Mouse (Mus musculus) forebrain, embryonic 14.5 days (tissue): ENCODE measurements around the gene F830045P16Rik. TPM values are rescaled to one million over a fixed set of nuclear protein-coding genes. Genes with fewer than 3 reads are reported as not detected.
A peak's percentile ranks its signal among the peaks of the same experiment; 100 is the strongest.
"Not testable (repeated sequence)": the region's sequence is repeated elsewhere in the genome, so short reads cannot be mapped to it uniquely, and the experiment has no call there.

Experiments used
- ATAC-seq: fragments of 200-750 bp; cut with Nextera tagmentation; 2 replicates; pipeline ENCODE4 v1.8.0; 2017; ENCODE audit warnings: mild to moderate bottlenecking, moderate library complexity
- DNase-seq: peaks from one replicate; pipeline ENCODE4 v3.0.0-alpha.2; 2015; ENCODE audit warnings: low spot score
- H3K27ac ChIP-seq: fragments of 300-500 bp; sonication (generic); 2 replicates; pipeline ENCODE4 v1.5.1; 2014; ENCODE audit warnings: low read depth, mild to moderate bottlenecking, control low read depth, low read length, moderate library complexity
- H3K27me3 ChIP-seq: fragments of 300-500 bp; sonication (generic); replicated peaks from 2 replicates; pipeline ENCODE4 v1.6.1; 2014; ENCODE audit warnings: low read length, control low read depth, mixed read lengths; ENCODE audit not compliant: control insufficient read depth, insufficient read depth
- H3K36me3 ChIP-seq: fragments of 300-500 bp; sonication (generic); 2 replicates; pipeline ENCODE4 v1.6.1; 2014; ENCODE audit warnings: low read length, control low read depth; ENCODE audit not compliant: control insufficient read depth, insufficient read depth
- H3K4me1 ChIP-seq: fragments of 300-500 bp; sonication (generic); 2 replicates; pipeline ENCODE4 v1.6.1; 2014; ENCODE audit warnings: antibody characterized with exemption, low read length, control low read depth; ENCODE audit not compliant: control insufficient read depth, insufficient read depth
- H3K4me2 ChIP-seq: fragments of 300-500 bp; sonication (generic); 2 replicates; pipeline ENCODE4 v1.6.1; 2014; ENCODE audit warnings: mild to moderate bottlenecking, control low read depth, low read length
- H3K4me3 ChIP-seq: fragments of 300-500 bp; sonication (generic); 2 replicates; pipeline ENCODE4 v1.5.1; 2014; ENCODE audit warnings: low read depth, low read length, control low read depth
- H3K9ac ChIP-seq: fragments of 300-500 bp; sonication (generic); 2 replicates; pipeline ENCODE4 v1.6.1; 2014; ENCODE audit warnings: mild to moderate bottlenecking, low read length, control low read depth, moderate library complexity
- H3K9me3 ChIP-seq: fragments of 300-500 bp; sonication (generic); replicated peaks from 2 replicates; pipeline ENCODE4 v1.6.1; 2016; ENCODE audit warnings: low read length, control low read depth, mixed read lengths; ENCODE audit not compliant: control insufficient read depth
- whole genome bisulfite sequencing: fragments of 180-500 bp; shearing (Covaris S2); extraction: QIAGEN DNeasy Blood & Tissue Kit; methylation state at CpG from one replicate; pipeline ENCODE4 v1.1.7; 2014; 5-methylcytosine and 5-hydroxymethylcytosine counted together
- polyA plus RNA-seq: library from polyadenylated mRNA; unstranded; fragments of >200 nt; fragmentation: Nextera tagmentation; extraction: Ambion mirVana; gene quantifications from 2 replicates; pipeline ENCODE4 v1.2.1, GENCODE M21; 2014

The F830045P16Rik gene
- polyA plus RNA-seq, 1 experiment from 2014 or later = not detected

DNA sequence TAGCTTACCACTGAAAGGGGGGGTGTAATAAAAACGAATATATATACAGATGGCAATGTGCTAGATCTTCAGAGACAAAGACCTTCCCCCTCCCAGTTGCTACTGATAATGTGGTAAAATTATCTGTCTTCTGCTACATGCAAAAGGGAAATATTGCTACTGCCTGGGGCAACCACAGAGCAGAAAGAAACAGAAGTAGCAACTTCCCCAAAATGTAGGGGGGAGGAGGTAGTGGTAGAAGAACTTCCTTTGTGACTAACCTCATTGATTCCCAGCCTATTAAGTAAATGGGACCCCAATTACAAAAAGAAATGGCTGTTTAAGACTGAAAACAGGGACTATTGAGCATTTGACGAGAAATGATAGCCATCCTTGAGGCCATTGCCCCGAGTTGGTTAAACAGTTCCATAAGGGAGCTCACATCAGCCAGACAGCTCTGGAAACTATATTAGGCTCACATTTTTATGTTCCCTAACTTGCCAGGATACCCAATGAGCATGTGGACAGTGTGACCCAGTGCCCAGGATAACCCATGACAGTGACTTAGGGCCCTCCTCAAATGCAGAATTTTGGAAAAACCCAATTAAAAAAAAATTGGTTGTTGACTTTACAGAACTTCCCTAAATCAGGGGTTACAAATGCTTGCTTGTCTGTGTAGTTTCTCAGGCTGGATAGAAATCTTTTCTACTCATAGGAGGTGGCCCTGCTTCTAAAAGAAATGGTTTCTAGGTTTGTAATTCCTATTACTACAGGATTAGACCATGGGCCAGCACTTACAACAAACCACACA, 46.7 kb downstream of the F830045P16Rik start:
- H3K9ac ChIP-seq = no peak overlapping the region
- 63% methylated on average over 3 of the region's 3 CpGs for WGBS
- H3K4me1 ChIP-seq = no peaks in the 10 kb centered on the region
- ATAC-seq (no peak), DNase-seq (no peak)
- H3K4me2 ChIP-seq = no peak overlapping the region
- H3K27me3 ChIP-seq = no peaks in the 10 kb centered on the region
- no peaks in the 10 kb centered on the region for H3K9me3 ChIP-seq
- H3K4me3 ChIP-seq = no peak overlapping the region
- H3K27ac ChIP-seq = no peak overlapping the region
- no peaks in the 10 kb centered on the region for H3K36me3 ChIP-seq

- Histone ChIP-seq H3K9me3 (no peaks in the 10 kb centered on the region), H3K9ac (no peak overlapping the region), H3K27ac (no peak overlapping the region), H3K4me1 (no peaks in the 10 kb centered on the region), H3K4me2 (no peak overlapping the region), H3K4me3 (no peak overlapping the region), H3K36me3 (no peaks in the 10 kb centered on the region), H3K27me3 (no peaks in the 10 kb centered on the region)
- WGBS = 93% methylated on average over 3 of the region's 3 CpGs
- ATAC-seq = no peak
- DNase-seq = no peak
Observed at GRCm38 (mm10) chr2:129483150-129483549, 53.3 kb downstream of the F830045P16Rik start.

- 25% methylated on average over 5 of the region's 5 CpGs for WGBS
Observed at GRCm38 (mm10) chr2:129471905-129472304, 64.5 kb downstream of the F830045P16Rik start.

DNA sequence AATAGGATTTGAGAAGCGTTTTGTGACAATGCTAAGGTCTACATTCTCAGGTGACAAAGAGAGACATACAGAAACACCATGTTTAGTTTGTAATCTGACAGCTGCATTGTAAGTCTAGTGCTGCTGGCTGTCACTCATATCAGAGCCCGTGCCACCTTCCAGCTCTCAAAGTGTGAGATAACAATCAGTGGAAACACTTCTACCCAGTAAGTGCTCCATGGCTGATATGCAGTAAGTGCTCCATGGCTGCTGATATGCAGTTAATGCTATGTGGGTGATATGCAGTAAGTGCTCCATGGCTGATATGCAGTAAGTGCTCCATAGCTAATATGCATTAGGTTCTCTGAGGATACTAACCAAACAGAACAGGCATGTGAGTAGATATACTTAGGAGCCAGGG, 65.6 kb downstream of the F830045P16Rik start:
- Histone ChIP-seq H3K9ac (no peak overlapping the region), H3K36me3 (no peaks in the 10 kb centered on the region), H3K27ac (no peak overlapping the region), H3K4me3 (no peak overlapping the region), H3K4me1 (no peaks in the 10 kb centered on the region), H3K27me3 (no peaks in the 10 kb centered on the region), H3K9me3 (no peaks in the 10 kb centered on the region), H3K4me2 (no peak overlapping the region)
- whole genome bisulfite sequencing = 76% methylated on average over 2 of the region's 2 CpGs
- DNase-seq = no peak
- ATAC-seq = no peak

More at GRCm38 (mm10) chr2:129471905-129472304, 64.5 kb downstream of the F830045P16Rik start:
- H3K36me3 ChIP-seq = no peaks in the 10 kb centered on the region
- no peak overlapping the region for H3K4me3 ChIP-seq
- DNase-seq (peak; percentile 67), ATAC-seq (no peak)
- no peak overlapping the region for H3K27ac ChIP-seq
- H3K27me3 ChIP-seq = no peaks in the 10 kb centered on the region
- no peaks in the 10 kb centered on the region for H3K9me3 ChIP-seq
- no peak overlapping the region for H3K9ac ChIP-seq
- H3K4me2 ChIP-seq = no peak overlapping the region
- no peaks in the 10 kb centered on the region for H3K4me1 ChIP-seq

- H3K9me3 ChIP-seq, H3K36me3 ChIP-seq, H3K27ac ChIP-seq, H3K4me3 ChIP-seq, H3K4me2 ChIP-seq, ATAC-seq, H3K27me3 ChIP-seq, DNase-seq, H3K9ac ChIP-seq, H3K4me1 ChIP-seq: not testable (repeated sequence)
- 94% methylated on average over 1 of the region's 1 CpGs for WGBS
Observed at GRCm38 (mm10) chr2:129438772-129439171, 97.6 kb downstream of the F830045P16Rik start.

DNA sequence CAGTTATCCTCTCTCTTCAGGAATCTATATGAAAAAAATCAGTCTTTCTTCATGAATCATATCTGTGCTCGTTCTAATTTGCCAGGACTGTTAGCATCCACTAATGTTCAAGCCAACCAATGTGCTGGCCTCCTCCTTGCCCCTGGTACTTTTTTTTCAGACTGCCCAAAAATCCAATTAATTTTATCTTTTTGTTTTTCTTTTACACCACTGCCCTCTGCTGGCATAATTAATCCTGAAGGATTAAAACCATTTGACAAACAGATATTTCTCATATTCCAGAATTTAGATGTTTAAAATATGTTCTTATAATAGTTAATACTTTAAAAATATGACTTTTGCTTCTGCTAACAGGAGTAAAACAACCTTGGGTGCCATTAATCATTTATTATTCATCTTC, 101.2 kb downstream of the F830045P16Rik start:
- Histone ChIP-seq H3K9ac (no peak overlapping the region), H3K27ac (no peak overlapping the region), H3K4me2 (no peak overlapping the region), H3K9me3 (no peaks in the 10 kb centered on the region), H3K27me3 (no peaks in the 10 kb centered on the region), H3K36me3 (no peaks in the 10 kb centered on the region), H3K4me3 (no peak overlapping the region), H3K4me1 (no peaks in the 10 kb centered on the region)
- 65% methylated on average over 1 of the region's 1 CpGs for WGBS
- peak; percentile 37 for DNase-seq
- no peak for ATAC-seq

DNA sequence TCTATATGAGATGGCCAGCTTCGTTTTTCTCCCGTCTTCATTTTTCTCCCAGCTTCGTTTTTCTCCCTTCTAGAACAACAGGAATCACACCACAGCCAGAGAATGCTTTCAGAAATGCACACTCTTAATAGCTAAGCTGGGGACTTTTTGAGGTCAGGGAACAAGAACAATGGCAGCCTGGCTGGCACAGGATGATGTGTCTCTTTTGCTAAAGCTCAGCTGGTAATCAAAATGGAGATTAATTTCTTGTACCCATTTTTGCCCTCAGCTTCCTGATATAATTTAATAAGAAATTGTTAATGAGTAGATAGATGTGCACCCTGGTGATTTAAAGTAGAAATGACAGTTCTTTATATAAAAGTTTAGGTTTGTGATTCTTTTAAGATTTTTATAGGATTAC, 112.7 kb downstream of the F830045P16Rik start:
- no peak overlapping the region for H3K9ac ChIP-seq
- DNase-seq (no peak), ATAC-seq (no peak)
- H3K4me1 ChIP-seq = no peaks in the 10 kb centered on the region
- no peak overlapping the region for H3K4me3 ChIP-seq
- no peak overlapping the region for H3K27ac ChIP-seq
- no peak overlapping the region for H3K4me2 ChIP-seq
- 24% methylated on average over 3 of the region's 3 CpGs for WGBS
- no peaks in the 10 kb centered on the region for H3K9me3 ChIP-seq
- H3K36me3 ChIP-seq = no peaks in the 10 kb centered on the region
- H3K27me3 ChIP-seq = no peaks in the 10 kb centered on the region

GRCm38 (mm10) chr2:129420897-129421561, 115.4 kb downstream of the F830045P16Rik start:
- Histone ChIP-seq H3K4me2 (no peak overlapping the region), H3K27ac (no peak overlapping the region), H3K9ac (no peak overlapping the region), H3K27me3 (no peaks in the 10 kb centered on the region), H3K4me3 (no peak overlapping the region), H3K4me1 (no peaks in the 10 kb centered on the region), H3K36me3 (no peaks in the 10 kb centered on the region), H3K9me3 (no peaks in the 10 kb centered on the region)
- WGBS = 86% methylated on average over 10 of the region's 10 CpGs
- DNase-seq (no peak), ATAC-seq (no peak)

DNA sequence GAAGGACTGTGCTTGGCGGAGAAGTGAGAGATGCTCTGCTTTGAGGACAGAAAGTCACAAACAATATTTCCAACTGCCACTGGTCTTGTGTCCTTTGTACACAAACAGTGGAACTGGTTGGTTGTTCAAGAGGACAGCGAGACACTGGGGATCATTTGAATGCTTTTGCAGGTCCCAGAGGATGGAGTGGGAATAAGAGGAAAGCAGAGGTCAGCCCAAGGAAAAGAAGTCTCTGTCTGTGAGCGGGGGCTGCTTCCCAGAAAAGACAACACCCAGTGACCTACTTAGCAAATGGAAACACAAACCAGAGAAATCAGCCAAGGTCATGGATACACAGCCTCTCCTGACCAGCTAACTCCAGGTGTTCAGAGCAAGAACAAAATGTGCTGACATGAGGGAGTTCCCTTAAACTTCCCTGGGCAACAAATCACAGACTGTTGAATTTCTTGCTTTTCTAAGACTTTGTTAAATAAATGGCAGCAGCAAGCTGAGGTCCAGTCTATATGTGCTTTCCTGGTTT, 117.0 kb downstream of the F830045P16Rik start:
- ATAC-seq (no peak), DNase-seq (no peak)
- no peaks in the 10 kb centered on the region for H3K36me3 ChIP-seq
- H3K9ac ChIP-seq = no peak overlapping the region
- no peak overlapping the region for H3K4me2 ChIP-seq
- no peaks in the 10 kb centered on the region for H3K27me3 ChIP-seq
- no peak overlapping the region for H3K4me3 ChIP-seq
- H3K27ac ChIP-seq = no peak overlapping the region
- 88% methylated on average over 3 of the region's 3 CpGs for WGBS
- no peaks in the 10 kb centered on the region for H3K4me1 ChIP-seq
- H3K9me3 ChIP-seq = no peaks in the 10 kb centered on the region
